Mouse (Mus musculus) C2C12 (cell line): ENCODE results near the gene Lrrc41. TPM values are rescaled to one million over a fixed set of nuclear protein-coding genes. Genes with fewer than 3 reads are reported as not detected.

Source experiments
- H3K27me3 ChIP-seq: one replicate; pipeline ENCODE4 v1.6.1; 2011; ENCODE audit not compliant: control insufficient read depth, insufficient read depth, insufficient read length
- H3K36me3 ChIP-seq: one replicate; pipeline ENCODE4 v1.6.1; 2011; ENCODE audit not compliant: control insufficient read depth, insufficient read depth
- H3K4me3 ChIP-seq: one replicate; pipeline ENCODE4 v1.5.1; 2011; ENCODE audit warnings: mild to moderate bottlenecking, control low read depth; ENCODE audit not compliant: poor library complexity, insufficient read depth, severe bottlenecking
- H3K79me2 ChIP-seq: one replicate; pipeline ENCODE4 v1.6.1; 2011; ENCODE audit not compliant: control insufficient read depth, insufficient read depth
- H3K79me3 ChIP-seq: one replicate; pipeline ENCODE4 v1.6.1; 2011; ENCODE audit warnings: low read depth, control low read depth
- H3ac ChIP-seq: one replicate; pipeline ENCODE3; 2011; ENCODE audit warnings: low read depth; ENCODE audit not compliant: control insufficient read depth, insufficient read length
- CEBPB ChIP-seq: IDR thresholded peaks from one replicate; pipeline ENCODE4 v1.6.1; 2011; ENCODE audit warnings: low read depth, mild to moderate bottlenecking, control low read depth, moderate library complexity
- CTCF ChIP-seq: IDR thresholded peaks from one replicate; pipeline ENCODE4 v1.5.1; 2011; ENCODE audit not compliant: control insufficient read depth, insufficient read depth, insufficient read length
- FOSL1 ChIP-seq: IDR thresholded peaks from one replicate; pipeline ENCODE4 v1.8.0; 2011; ENCODE audit warnings: mild to moderate bottlenecking, low read length; ENCODE audit not compliant: poor library complexity, insufficient read depth, severe bottlenecking
- MAX ChIP-seq: IDR thresholded peaks from one replicate; pipeline ENCODE4 v1.6.1; 2011; ENCODE audit warnings: mild to moderate bottlenecking, control low read depth
- MYOD1 ChIP-seq: IDR thresholded peaks from one replicate; pipeline ENCODE4 v1.6.1; 2011; ENCODE audit warnings: low read depth; ENCODE audit not compliant: control insufficient read depth, insufficient read length
- MYOG ChIP-seq: IDR thresholded peaks from one replicate; pipeline ENCODE4 v1.6.1; 2011; ENCODE audit not compliant: control insufficient read depth, insufficient read length; ENCODE audit errors: extremely low read depth
- USF1 ChIP-seq: IDR thresholded peaks from one replicate; pipeline ENCODE4 v1.6.1; 2011; ENCODE audit warnings: low read depth, mild to moderate bottlenecking, control low read depth, moderate library complexity
- long read RNA-seq, 2 experiments: library from polyadenylated mRNA; unstranded; transcript quantifications; one replicate each; pipeline ENCODE4 v2.0.0; 2019 to 2020
- polyA plus RNA-seq: library from polyadenylated mRNA; unstranded; fragments of >200 nt; fragmentation: generic; extraction: Trizol; gene quantifications from one replicate; pipeline ENCODE4 v1.2.1, GENCODE M21; 2012; ENCODE audit warnings: missing spikeins

The Lrrc41 gene
- 42.6 TPM for polyA plus RNA-seq
- long read RNA-seq, experiment 1, transcript Lrrc41-201 (10 exons, 3,065 nt), result major isoform, 32 of 42 reads
- long read RNA-seq, experiment 1, partial matches to known transcripts, result 7 of 42 reads
- long read RNA-seq, experiment 1, other reads (novel, unspliced or antisense), result 3 of 42 reads
- long read RNA-seq, experiment 2, transcript Lrrc41-201 (10 exons, 3,065 nt), result major isoform, 379 of 439 reads
- long read RNA-seq, experiment 2, partial matches to known transcripts, result 42 of 439 reads
- long read RNA-seq, experiment 2, other reads (novel, unspliced or antisense), result 18 of 439 reads

GRCm38 (mm10) chr4:116074861-116075620 is at the start of gene Lrrc41, which contains the start of gene Uqcrh:
Lrrc41 (plus strand) TSS chr4:116075269.
Uqcrh (minus strand) TSS chr4:116075071.
- Histone ChIP-seq H3ac (peak within 1 kb of the TSS; percentile 92), H3K4me3 (peak within 1 kb of the TSS; percentile 79), H3K79me3 (peaks cover 78% of the 10 kb centered on the region), H3K36me3 (peaks cover 19% of the 10 kb centered on the region), H3K79me2 (peaks cover 93% of the 10 kb centered on the region), H3K27me3 (no peaks in the 10 kb centered on the region)
- TF ChIP-seq MYOD1 (no peak), USF1 (no peak), CTCF (no peak), MYOG (no peak), CEBPB (no peak), FOSL1 (no peak), MAX (no peak)

DNA sequence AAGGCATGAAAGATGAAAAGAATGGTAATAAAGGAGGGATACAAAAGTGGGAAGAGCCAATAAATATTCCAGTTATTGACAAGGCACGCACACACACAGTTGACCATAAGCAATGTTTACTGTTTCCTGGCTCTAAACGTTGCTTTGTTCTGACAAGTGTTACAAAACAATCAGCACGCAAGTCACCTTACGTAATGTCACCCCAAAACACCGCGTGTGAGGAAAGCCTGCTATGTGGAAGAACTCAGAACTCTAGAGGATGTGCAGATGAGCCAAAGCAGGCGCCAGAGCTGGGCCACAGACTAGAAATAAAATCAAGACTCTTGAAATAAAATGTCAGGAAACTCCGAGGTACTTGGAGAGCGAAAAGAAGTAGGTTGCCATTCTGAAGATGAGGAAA is 42.2 kb upstream of the Lrrc41 start:
- H3K79me3 ChIP-seq, result no peaks in the 10 kb centered on the region
- H3K36me3 ChIP-seq, result peaks cover 25% of the 10 kb centered on the region
- no peaks in the 10 kb centered on the region for H3K79me2 ChIP-seq
- TF ChIP-seq MAX (no peak), CEBPB (no peak), MYOD1 (no peak), MYOG (no peak), USF1 (no peak), FOSL1 (no peak), CTCF (no peak)
- no peak overlapping the region for H3K4me3 ChIP-seq
- H3ac ChIP-seq, result no peak overlapping the region
- no peaks in the 10 kb centered on the region for H3K27me3 ChIP-seq

- Histone ChIP-seq H3ac (no peak overlapping the region), H3K36me3 (peaks cover 30% of the 10 kb centered on the region), H3K79me3 (no peaks in the 10 kb centered on the region), H3K79me2 (no peaks in the 10 kb centered on the region), H3K4me3 (no peak overlapping the region), H3K27me3 (no peaks in the 10 kb centered on the region)
- TF ChIP-seq MYOD1 (no peak), CEBPB (no peak), CTCF (no peak), MAX (no peak), USF1 (no peak), MYOG (no peak), FOSL1 (no peak)
Measured at GRCm38 (mm10) chr4:116033374-116033773, 41.7 kb upstream of the Lrrc41 start.

GRCm38 (mm10) chr4:116040466-116040865 is 34.6 kb upstream of the Lrrc41 start:
- peaks cover 54% of the 10 kb centered on the region for H3K36me3 ChIP-seq
- H3K79me3 ChIP-seq, result no peaks in the 10 kb centered on the region
- H3ac ChIP-seq, result no peak overlapping the region
- H3K4me3 ChIP-seq, result no peak overlapping the region
- TF ChIP-seq CTCF, result no peak
- TF ChIP-seq FOSL1, result no peak
- TF ChIP-seq CEBPB, result no peak
- TF ChIP-seq MAX, result no peak
- no peak for TF ChIP-seq USF1
- no peak for TF ChIP-seq MYOD1
- no peak for TF ChIP-seq MYOG
- H3K79me2 ChIP-seq, result no peaks in the 10 kb centered on the region
- no peaks in the 10 kb centered on the region for H3K27me3 ChIP-seq

DNA sequence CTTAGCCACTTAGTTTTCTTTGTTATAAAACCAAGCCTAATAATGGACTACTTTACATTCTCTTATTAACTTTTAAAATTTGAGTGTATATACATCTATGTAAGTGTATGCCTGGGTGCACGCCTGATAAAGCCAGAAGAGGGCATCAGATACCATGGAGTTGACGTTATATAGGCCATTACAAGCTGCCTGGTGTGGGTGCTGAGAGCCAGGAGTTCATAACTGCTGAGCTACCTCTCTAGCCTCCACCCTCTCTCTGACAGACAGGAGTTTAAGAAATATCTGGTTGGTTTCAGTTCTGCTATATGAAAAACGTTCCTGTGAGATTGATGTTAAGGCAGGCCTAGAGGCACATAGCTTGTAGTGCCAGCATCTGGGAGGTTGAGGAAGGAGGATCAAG is 32.9 kb upstream of the Lrrc41 start:
- Histone ChIP-seq H3K36me3 (peaks cover 49% of the 10 kb centered on the region), H3K79me2 (no peaks in the 10 kb centered on the region), H3K4me3 (no peak overlapping the region), H3ac (no peak overlapping the region), H3K79me3 (no peaks in the 10 kb centered on the region), H3K27me3 (no peaks in the 10 kb centered on the region)
- TF ChIP-seq CTCF (no peak), MYOD1 (no peak), FOSL1 (no peak), CEBPB (no peak), MAX (no peak), MYOG (no peak), USF1 (no peak)
